Mouse (Mus musculus) right cerebral cortex, postnatal 14 days (tissue): ENCODE results near the gene Rps13.
A peak's percentile ranks its signal among the peaks of the same experiment; 100 is the strongest.
"Not testable (repeated sequence)": the region's sequence is repeated elsewhere in the genome, so short reads cannot be mapped to it uniquely, and the experiment has no call there.

Experiments used
- DNase-seq: peaks from one replicate; pipeline ENCODE4 v3.0.0; 2022

The Rps13 gene

GRCm38 (mm10) chr7:116333713-116334668, at the start of gene Rps13:
Gene Rps13 (minus strand): TSS chr7:116334195.
- DNase-seq = peak; percentile 99

DNA sequence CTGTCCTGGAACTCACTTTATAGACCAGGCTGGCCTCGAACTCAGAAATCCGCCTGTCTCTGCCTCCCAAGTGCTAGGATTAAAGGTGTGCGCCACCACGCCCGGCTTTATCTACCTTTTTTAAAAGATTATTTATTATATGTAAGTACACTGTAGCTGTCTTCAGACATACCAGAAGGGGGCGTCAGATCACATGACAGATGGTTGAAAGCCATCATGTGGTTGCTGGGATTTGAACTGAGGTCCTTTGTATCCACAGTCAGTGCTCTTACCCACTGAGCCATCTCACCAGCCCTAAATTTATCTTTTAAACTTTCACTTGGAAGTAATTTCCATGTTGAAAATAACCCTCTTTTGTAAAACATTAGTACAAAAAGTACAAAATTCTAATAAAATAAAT, 45.2 kb upstream of the Rps13 start:
- DNase-seq = not testable (repeated sequence)

GRCm38 (mm10) chr7:116374284-116374683, 40.3 kb upstream of the Rps13 start:
- DNase-seq = no peak

DNA sequence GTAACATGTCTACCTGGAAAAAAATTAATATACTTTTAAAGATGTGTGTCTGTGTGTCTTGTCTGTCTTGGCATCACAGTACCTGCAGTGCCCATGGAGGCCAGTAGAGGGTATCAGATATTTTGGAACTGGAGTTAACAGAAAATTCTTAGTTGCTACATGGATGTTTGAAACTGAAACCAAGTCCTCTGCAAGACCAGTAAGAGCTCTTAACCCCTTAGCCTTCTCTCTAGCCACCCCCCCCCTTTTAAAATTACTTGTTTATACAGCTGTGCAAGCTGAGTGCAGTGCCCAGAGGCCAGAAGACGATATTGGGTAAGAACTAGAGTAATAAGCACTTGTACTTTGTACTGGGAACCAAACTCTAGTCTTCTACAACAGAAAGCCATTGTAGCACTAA, 2.2 kb upstream of the Rps13 start:
- peak; percentile 65 for DNase-seq

GRCm38 (mm10) chr7:116335133-116335532, 1.1 kb upstream of the Rps13 start:
- no peak for DNase-seq

GRCm38 (mm10) chr7:116334669-116335038, 659 bp upstream of the Rps13 start:
- no peak for DNase-seq

DNA sequence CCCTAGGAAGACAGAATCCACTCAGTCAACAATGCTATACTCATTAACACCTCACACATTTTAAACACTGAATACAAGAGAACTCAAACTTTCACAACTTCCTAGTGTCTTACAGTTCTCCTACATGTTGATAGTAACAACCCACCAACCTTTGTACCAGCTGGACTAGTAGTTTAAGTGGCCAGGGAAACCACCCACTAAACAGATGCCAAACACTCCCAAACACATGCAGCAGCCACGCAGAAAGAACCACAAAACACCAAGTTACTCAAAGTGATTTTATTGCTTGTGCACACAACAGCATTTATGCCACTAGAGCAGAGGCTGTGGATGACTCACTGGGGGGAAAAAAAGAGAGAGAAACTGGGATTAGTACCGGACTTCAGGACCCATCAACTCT, 2.7 kb downstream of the Rps13 start:
- no peak for DNase-seq

GRCm38 (mm10) chr7:116329858-116330257, 4.1 kb downstream of the Rps13 start:
- DNase-seq = no peak

DNA sequence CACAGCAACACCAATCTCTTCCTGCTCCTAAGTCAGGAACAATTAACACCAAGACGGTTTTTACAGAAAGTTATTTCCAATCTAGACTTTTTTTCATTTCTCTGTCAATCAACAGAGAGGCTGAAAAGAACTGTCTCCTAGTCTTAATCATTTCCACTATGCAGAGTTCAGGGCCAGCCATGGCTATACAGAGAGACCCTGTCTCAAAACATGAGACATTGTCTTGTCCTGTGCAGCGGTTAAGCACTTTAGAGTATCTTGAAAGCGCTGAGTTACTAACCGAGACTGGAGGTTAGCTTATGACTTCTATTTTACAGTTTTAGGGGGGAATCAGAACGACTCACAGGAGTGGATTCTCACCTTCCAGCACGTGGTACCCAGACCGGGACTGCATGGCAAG, 5.2 kb downstream of the Rps13 start:
- DNase-seq = no peak

DNA sequence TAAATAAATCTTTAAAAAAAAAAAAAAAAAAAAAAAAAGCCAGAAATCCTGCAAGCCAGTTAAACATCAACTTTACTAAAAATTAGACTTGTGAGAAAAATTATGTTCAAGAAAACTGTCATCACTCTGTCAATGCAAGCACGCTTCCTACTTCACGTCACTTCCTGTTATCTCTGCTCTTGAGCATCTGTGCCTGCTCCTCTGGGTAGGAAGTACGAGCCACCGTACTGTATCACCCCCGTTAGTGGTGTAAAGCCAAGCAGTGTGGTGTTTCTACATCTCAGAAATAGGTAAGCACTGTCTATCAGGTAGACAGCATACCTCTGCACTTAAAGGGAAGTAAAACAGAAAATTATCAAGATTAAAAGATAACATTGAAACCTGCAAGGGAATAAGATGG, 6.1 kb downstream of the Rps13 start:
- no peak for DNase-seq

GRCm38 (mm10) chr7:116323331-116323964, 10.5 kb downstream of the Rps13 start:
- DNase-seq = peak; percentile 67

GRCm38 (mm10) chr7:116309456-116309855, 24.5 kb downstream of the Rps13 start:
- no peak for DNase-seq

DNA sequence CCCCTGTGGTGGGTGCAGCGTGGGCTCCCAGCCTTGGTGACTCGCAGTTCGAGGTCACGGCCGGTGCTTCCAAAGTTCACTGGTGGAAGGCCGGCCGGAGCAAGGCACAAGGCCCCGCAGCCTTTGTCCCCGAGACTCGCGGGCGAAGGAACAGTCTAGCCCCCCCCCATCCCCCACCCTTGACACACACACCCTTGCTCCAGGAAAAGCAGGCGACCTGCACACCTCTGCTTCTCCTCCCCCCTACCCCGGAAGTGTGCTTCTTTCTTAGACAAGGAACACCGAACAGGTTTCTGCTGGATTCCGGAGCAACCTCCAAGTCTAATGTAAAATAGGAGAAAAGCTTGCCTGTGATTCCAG, 25.4 kb downstream of the Rps13 start:
- no peak for DNase-seq

DNA sequence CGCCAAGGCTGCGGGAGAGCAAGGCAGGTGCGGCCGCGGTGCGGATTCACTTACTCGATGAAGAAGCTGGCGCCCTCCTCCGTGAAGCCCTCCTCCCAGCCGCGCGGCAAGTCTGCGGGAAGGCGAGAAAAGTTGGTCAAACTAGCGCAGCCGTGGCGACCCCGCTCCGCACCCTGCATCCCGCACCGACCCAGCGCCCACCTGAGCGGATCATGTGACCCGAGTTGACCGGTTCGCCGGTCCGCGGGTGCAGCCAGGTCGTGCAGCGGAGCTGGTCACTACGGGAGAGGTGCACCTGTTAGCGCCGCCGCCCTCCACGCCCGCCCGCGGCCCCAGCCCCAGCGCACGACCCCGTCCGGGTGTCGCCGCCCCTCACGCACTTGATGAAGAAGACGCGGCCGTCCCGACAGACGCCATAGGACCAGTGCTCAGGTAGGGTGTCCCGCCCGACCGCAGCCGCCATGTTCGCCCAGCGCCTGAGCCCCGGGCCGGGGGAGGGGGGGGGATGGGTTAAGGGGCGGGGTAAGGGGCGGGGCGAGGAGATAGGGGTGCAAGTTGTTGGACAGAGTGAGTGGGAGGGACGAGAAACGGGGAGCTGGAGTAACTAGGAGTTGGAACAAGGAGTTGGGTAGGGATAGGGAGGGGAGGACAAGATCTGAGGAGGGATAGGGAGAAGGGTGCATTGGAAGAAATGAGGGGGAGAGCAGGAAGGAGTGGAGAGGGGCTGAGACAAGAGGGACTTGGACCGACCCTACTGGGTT, 25.9 kb downstream of the Rps13 start, which contains the start of gene Plekha7:
Gene Plekha7, minus strand, starts transcription at position 506 of the 761 bp plus-strand sequence.
- DNase-seq = no peak

DNA sequence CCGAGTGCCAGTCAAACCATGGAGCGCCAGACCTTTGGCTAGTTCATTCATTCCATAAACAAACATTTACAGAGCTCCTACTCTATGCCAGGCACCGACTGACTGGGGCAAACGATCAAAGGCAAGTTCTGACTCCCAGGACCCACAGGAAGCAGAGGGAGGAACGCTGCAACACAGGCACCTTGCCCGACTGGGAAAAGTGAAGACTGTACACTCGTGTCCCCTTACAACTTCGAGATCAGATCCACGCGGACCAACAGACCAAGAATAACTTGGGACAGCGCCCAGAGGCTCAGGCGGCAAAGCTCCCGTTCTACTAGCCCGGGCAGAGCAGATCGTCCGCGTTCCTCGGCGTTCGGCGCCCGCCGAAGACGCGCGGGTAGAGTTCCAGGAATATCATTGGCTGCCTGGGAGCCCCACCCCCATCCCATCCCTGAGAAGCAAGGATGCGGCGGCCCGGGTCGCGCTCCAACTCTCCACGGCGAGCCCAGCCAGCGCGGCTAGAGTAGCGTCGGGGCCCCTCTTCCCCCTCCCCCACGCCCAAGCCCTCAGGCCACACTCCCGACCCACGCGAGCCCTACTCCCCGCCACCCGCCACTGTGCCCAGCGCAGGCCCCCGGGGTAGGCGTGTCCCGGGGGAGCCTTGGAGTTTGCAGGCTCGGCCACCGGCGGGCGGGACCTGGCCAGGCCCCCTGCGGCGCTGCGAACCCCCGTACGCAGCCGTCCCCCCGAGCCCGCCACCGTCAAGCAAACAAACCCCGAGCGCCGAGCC, 26.7 kb downstream of the Rps13 start:
- peak; percentile 57 for DNase-seq

DNA sequence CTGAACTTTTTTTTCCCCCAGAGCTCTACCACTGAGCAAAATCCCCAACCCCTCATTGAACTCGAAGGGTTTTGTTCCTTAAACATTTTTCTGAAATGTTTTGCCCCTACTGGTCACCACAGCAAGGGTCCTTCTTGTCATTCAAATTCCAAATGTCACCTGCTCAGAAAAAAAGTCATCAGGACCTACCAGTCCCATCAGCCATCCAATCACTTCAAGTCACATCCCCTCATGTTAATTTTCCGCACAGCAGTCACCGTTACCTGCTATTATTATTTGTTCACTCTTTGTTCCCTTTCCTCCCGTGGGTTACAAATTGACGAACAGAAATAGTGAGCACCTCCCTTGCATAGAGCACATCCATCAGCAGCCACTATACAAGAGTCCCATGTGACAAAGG, 27.4 kb downstream of the Rps13 start:
- DNase-seq = no peak

DNA sequence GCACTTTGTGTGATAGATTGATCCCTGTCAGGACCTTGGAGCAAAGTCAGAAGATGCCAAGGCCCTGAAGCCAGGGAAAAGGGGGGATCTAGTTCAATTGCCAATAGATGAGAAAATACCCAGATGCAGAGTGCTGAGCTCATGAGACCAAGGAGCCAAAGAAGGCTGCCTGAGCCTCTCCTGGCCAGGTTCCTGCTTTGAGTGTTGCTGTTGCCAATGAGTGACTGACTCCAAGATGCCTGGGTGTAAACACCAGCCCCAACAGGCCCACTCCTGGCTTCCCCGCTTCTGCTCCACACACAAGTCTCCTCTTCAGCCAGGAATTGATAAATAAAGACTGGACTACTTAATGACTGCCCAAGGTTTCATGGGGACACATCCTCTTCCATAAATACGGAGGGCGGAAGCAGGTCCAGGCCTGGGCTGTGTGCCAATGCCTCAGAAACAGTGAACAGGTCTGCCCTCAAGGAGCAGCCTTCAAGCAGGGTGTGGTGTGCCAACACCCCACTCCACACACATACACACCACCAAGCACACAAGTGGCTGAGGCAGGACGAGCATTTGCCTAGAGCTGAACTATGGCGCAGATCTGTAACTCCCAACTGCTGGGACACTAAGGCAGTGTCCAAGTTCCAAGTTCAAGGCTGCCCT, 32.2 kb downstream of the Rps13 start:
- DNase-seq = no peak

DNA sequence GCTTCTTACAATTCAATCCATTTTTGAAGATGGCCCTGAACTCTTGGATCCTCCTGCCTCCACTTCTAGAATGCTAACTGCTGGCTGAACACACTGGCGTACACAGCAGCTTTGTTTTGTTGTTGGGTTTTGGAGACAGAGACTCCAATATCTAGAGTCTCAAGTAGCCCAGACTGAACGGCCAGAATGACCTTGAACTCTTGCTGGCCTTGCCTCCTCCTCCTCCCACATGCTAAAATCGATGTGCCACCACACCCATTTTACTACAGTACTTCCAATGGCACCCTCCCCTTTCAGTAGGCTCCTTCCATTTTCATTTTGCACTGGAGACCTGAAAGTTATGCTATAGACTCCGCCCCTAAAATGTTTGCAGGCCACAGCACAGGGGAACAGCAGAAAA, 32.9 kb downstream of the Rps13 start:
- no peak for DNase-seq

DNA sequence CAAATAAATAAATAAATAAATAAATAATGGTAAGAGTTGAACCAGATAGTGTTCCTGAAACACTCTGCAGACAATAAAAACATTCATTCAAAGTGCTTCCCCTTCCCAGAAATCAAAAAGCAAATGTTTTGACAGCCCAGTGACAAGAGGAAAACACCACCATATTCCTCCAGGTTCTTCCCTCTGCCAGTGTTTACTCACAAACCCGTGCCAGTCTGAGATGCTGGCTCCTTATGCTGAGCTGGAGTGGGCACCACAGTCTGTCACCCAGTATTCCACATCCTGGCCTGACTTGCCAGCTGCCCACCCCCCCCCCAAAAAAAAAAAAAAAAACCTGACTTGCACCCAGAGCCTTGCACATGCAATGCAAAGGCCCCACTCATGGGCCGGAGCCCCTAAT, 35.1 kb downstream of the Rps13 start:
- DNase-seq = no peak

DNA sequence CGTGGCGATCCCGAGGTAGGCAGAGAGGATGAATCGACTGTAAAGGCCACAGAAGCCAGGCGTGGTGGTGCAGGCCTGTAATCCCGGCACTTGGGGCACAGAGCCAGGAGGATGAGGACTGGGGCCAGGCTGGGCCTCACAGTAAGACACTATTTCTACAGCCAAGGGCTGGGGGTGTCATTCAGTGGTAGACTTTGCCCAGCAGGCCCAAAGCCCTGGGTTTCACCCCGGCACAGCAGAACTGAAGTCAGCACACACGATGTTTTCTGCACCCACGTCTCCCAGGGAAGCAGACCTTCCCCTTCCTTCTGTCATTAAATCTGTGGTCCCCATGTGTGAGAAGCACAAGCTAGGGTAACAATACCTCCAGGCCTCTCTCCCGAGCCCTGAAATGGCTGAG, 35.6 kb downstream of the Rps13 start:
- DNase-seq = no peak

DNA sequence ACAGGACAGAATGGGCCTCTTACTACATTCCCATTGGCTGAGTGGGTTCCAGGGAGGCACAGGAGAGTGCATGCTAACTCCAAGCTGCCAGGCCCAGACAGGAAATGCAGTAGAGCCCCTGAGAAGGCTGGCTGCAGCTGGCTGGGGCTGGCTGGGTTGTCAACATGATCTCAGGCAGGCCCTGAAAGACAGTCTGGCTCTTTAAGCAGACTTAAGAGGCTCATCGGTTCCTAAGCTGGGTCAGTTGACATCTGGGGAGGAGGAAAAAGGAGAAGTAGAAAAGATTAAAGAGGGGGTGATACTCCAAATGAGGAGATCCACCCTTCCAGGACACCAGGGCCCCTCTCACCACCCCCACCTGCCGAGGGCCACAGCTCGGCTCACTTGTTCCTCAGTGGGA, 39.0 kb downstream of the Rps13 start:
- DNase-seq = no peak

- DNase-seq = no peak
Observed at GRCm38 (mm10) chr7:116292377-116292776, 41.6 kb downstream of the Rps13 start.
